8 mouse cellular contexts compared by ENCODE assay signal in genomic region chr12:29465201-29465600, GRCm38 (mm10).
DNase-seq lines count a peak whose midpoint lies in the region; TF ChIP-seq lines count a peak whose summit lies in the region.
"Not testable (repeated sequence)": the region's sequence is repeated elsewhere in the genome, so short reads cannot be mapped to it uniquely, and the experiment has no call there.

No protein-coding gene starts in this region.

- not testable (repeated sequence) for TF ChIP-seq POLR2A in heart, adult 2 months (IDR thresholded peaks at IDR 0.05; ENCODE audit: insufficient read depth, low read depth, low read length)

- intact Hi-C loops in heart, adult 2 months (cut with DNase I); left cerebral cortex, postnatal 4 days (cut with DNase I): not testable (repeated sequence)

- H3K27ac ChIP-seq in heart, adult 2 months = not testable (repeated sequence)

- not testable (repeated sequence) for H3K27me3 ChIP-seq in heart, adult 2 months (ENCODE audit: control insufficient read depth, insufficient read depth, low read length)

- H3K4me3 ChIP-seq in heart, adult 2 months = not testable (repeated sequence)

- not testable (repeated sequence) for TF ChIP-seq EP300 in heart, adult 2 months (IDR thresholded peaks at IDR 0.05; ENCODE audit: insufficient read depth, low read depth, low read length)

- H3K9ac ChIP-seq in heart, adult 2 months (ENCODE audit: low read depth, low read length) = not testable (repeated sequence)

- not testable (repeated sequence) for TF ChIP-seq CTCF in heart, adult 2 months (IDR thresholded peaks at IDR 0.05)

- H3K4me1 ChIP-seq in heart, adult 2 months (ENCODE audit: control insufficient read depth, insufficient read depth, low read length) = not testable (repeated sequence)

- WGBS in heart, adult 2 months = 15% methylated on average over 3 of the region's 3 CpGs

- not testable (repeated sequence) for H3K79me2 ChIP-seq in heart, adult 2 months (replicated peaks; ENCODE audit: control insufficient read depth, insufficient read depth, low read length)

- DNase-seq in adrenal gland, adult 18-20 months (ENCODE audit: low spot score in 2 of 2) = peak; percentile 60 to 62
- DNase-seq in embryo, embryonic 9.5 days (ENCODE audit: extremely low spot score) = peak; percentile 68
- DNase-seq in heart, adult 2 months = peak; percentile 6 to 41
- peak; percentile 5 for DNase-seq in kidney, adult 11 months
- DNase-seq in left cerebral cortex, postnatal 4 days = peak; percentile 36
- peak; percentile 34 to 62 for DNase-seq in lung, postnatal 4 days
- DNase-seq in retina, postnatal 1 day = peak; percentile 77
- peak; percentile 42 for DNase-seq in yolk sac, embryonic 10.5 days (ENCODE audit: low spot score)

- H3K36me3 ChIP-seq in heart, adult 2 months (ENCODE audit: control insufficient read depth, insufficient read depth, low read length) = not testable (repeated sequence)

Comparison
In these comparisons a context has a peak if more than half of its experiments do, and no peak if none do; other contexts are left out.
1. DNase-seq: peak in every context shown above with its lines; median percentile 77 in retina, postnatal 1 day; 68 in embryo, embryonic 9.5 days; 61 in adrenal gland, adult 18-20 months; 48 in lung, postnatal 4 days; 42 in yolk sac, embryonic 10.5 days; 36 in left cerebral cortex, postnatal 4 days; 24 in heart, adult 2 months; 5 in kidney, adult 11 months.